Mouse (Mus musculus): ENCODE measurements around the gene Olfr472. TPM values are rescaled to one million over a fixed set of nuclear protein-coding genes. Genes with fewer than 3 reads are reported as not detected.
"Not testable (repeated sequence)": the region's sequence is repeated elsewhere in the genome, so short reads cannot be mapped to it uniquely, and the experiment has no call there.

Gene Olfr472
- total RNA-seq (2021): not detected
- long read RNA-seq, experiment 1: 0 reads
- long read RNA-seq, experiment 2: 0 reads

- no peak for DNase-seq (ENCODE audit: low spot score in 2 of 2)
Observed at GRCm38 (mm10) chr7:107897602-107898001, at the start of gene Olfr472. Olfr472 (plus strand) TSS chr7:107897902.

DNA sequence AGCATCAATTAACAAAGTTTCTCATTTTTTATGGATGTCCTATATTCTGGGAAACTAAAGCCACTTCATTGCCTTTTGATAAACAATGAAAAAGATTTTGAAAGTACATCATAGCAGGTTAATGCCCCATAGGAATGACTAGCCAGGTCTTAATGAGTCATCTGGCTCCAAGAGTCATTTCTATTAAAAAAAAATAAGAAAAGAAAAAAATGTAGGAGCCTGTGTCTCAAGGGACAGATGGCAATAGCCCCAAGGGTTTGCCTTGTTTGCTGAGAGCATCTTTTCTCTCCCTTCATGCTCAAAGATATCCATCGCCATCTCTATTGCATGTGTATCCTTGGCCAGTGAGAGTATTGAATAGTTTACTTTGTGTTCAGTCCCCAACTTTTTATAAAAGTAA lies 32.4 kb downstream of the Olfr472 start, which contains the start of gene Olfr473:
Gene Olfr473, plus strand, starts transcription at position 301 of the 400 bp plus-strand sequence.
- DNase-seq (ENCODE audit: low spot score in 2 of 2): no peak

- DNase-seq (ENCODE audit: low spot score in 2 of 2): not testable (repeated sequence)
Observed at GRCm38 (mm10) chr7:107952539-107952938, 54.8 kb downstream of the Olfr472 start.

DNA sequence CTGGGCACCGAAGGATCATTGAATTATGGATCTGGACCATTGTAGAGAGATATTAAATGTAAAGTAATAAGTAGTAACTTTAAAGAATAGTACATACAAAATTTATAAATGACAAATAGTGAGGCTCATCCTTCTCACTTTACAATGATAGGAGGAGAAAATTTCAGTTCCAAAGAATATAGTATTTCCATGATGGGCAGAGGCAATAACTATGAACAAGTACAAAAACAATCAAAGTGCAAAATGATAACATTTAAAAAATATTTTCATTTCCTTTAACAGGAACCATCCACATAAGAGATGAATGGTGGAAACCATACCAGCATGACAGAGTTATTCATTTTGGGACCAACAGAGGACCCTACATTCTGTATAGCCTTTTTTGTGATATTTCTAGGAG lies 56.6 kb downstream of the Olfr472 start, which contains the start of gene Olfr474:
Gene Olfr474, plus strand, starts transcription at position 301 of the 400 bp plus-strand sequence.
- no peak for DNase-seq (ENCODE audit: low spot score in 2 of 2)

Other genes starting within 250 kb of the Olfr472 start
- not detected for gene Cyb5r2, start 139.9 kb upstream of the Olfr472 start, total RNA-seq (2021)
- gene Ovch2, start 96.7 kb upstream of the Olfr472 start, total RNA-seq (2021): not detected
- gene Olfr467, start 85.6 kb upstream of the Olfr472 start, total RNA-seq (2021): not detected
- not detected for gene Olfr469, start 72.4 kb upstream of the Olfr472 start, total RNA-seq (2021)
- gene Olfr470, start 50.4 kb upstream of the Olfr472 start, total RNA-seq (2021): not detected
- gene Olfr473, start 32.5 kb downstream of the Olfr472 start, total RNA-seq (2021): not detected
- not detected for gene Olfr474, start 56.7 kb downstream of the Olfr472 start, total RNA-seq (2021)
- not detected for gene Olfr476, start 66.9 kb downstream of the Olfr472 start, total RNA-seq (2021)
- gene Olfr477, start 88.8 kb downstream of the Olfr472 start, total RNA-seq (2021): not detected
- gene Olfr478, start 136.1 kb downstream of the Olfr472 start, total RNA-seq (2021): not detected
- gene Olfr479, start 152.8 kb downstream of the Olfr472 start, total RNA-seq (2021): not detected
- gene Olfr480, start 169.4 kb downstream of the Olfr472 start, total RNA-seq (2021): not detected
- not detected for gene Olfr481, start 182.0 kb downstream of the Olfr472 start, total RNA-seq (2021)
- gene Olfr482, start 199.7 kb downstream of the Olfr472 start, total RNA-seq (2021): 1 to 10 TPM; 2.4 to 2.6 TPM
- not detected for gene Olfr483, start 202.9 kb downstream of the Olfr472 start, total RNA-seq (2021)
- gene Olfr484, start 229.5 kb downstream of the Olfr472 start, total RNA-seq (2021): not detected